Mouse (Mus musculus) left cerebral cortex, adult 11 months (tissue): Measurements from ENCODE around the gene Ifnlr1.
"Not testable (repeated sequence)": the region's sequence is repeated elsewhere in the genome, so short reads cannot be mapped to it uniquely, and the experiment has no call there.

Source experiments
- DNase-seq: peaks from one replicate; pipeline ENCODE4 v3.0.0; 2022; ENCODE audit warnings: low spot score

Gene Ifnlr1

GRCm38 (mm10) chr4:135685906-135686567, at the start of gene Ifnlr1:
Gene Ifnlr1, plus strand, starts transcription at chr4:135686287.
- peak; percentile 7 for DNase-seq

DNA sequence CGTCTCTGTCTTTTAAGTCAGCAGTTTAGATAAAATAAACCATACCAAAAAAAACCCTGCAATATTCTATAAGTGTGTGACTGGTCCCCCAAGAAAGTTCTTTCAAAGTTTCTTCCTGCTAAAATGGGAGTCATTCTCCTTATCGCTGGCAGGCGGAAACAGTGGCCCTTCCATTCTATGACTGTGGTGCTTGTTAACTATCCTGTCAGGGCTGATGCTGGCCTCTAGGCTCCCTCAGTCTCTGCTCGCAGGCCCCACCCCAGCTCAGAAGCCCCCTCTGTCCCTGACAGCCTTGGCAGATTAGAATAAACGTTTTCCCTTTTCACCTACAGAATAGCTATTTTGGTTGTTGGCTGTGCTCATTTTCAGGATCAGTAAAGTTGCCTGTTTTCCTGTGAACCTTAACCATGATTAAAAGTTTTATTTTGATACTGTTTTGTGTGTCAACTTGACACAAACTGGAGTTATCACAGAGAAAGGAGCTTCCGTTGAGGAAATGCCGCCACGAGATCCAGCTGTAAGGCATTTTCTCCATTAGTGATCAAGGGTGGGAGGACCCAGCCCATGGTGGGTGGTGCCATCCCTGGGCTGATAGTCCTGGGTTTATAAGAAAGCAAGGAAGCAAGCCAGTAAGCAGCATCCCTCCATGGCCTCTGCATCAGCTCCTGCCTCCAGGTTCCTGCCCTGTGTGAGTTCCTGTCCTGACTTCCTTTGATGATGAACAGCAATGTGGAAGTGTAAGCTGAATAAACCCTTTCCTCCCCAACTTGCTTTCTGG, 44.6 kb upstream of the Ifnlr1 start:
- DNase-seq, result not testable (repeated sequence)

GRCm38 (mm10) chr4:135645022-135645637, 41.0 kb upstream of the Ifnlr1 start:
- DNase-seq, result no peak

- no peak for DNase-seq
These were observed 33.0 kb upstream of the Ifnlr1 start for GRCm38 (mm10) chr4:135652966-135653607.

DNA sequence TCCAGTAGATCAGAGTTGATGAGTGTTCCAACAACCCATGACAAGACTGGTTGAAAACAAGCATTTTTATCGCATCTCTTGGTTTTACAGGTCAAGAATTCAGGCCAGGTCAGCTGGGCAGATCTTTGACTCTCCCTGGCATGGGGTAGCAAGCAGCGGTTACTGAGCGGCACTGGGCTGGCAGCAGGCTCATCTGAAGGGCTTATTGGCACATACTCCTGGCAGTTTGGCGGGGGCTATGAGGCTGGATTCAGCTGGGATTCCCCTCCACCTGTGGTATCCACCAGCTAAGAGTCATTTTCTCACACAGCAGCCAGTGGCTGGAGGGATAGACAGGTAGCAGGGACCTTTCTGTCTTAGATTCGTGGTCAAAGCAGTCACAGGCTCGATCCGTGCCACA, 32.1 kb upstream of the Ifnlr1 start:
- no peak for DNase-seq

- no peak for DNase-seq
These were observed 30.6 kb upstream of the Ifnlr1 start for GRCm38 (mm10) chr4:135655499-135655898.

- DNase-seq, result no peak
These were observed 29.9 kb upstream of the Ifnlr1 start for GRCm38 (mm10) chr4:135656094-135656589.

GRCm38 (mm10) chr4:135658484-135658883, 27.6 kb upstream of the Ifnlr1 start:
- DNase-seq, result no peak

DNA sequence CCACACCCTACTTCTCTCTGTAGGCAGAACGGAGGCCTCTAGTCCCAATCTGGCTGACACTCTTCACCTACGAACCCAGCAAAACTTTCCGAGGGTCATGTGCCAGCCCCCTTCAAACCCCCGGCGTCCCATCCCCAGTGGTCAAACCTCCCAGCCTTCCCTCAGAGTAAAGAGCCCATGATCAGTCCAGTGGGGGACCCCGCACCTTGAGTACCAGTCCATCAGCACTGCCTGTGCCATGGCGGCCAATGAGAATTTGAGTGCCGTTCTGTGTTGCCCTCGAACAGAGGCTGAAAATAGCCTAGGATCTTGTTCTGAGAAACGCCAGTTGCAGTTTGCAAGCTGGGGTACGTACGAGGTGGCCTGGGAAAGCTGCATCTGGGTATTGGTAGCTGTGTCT, 27.2 kb upstream of the Ifnlr1 start:
- DNase-seq, result no peak

DNA sequence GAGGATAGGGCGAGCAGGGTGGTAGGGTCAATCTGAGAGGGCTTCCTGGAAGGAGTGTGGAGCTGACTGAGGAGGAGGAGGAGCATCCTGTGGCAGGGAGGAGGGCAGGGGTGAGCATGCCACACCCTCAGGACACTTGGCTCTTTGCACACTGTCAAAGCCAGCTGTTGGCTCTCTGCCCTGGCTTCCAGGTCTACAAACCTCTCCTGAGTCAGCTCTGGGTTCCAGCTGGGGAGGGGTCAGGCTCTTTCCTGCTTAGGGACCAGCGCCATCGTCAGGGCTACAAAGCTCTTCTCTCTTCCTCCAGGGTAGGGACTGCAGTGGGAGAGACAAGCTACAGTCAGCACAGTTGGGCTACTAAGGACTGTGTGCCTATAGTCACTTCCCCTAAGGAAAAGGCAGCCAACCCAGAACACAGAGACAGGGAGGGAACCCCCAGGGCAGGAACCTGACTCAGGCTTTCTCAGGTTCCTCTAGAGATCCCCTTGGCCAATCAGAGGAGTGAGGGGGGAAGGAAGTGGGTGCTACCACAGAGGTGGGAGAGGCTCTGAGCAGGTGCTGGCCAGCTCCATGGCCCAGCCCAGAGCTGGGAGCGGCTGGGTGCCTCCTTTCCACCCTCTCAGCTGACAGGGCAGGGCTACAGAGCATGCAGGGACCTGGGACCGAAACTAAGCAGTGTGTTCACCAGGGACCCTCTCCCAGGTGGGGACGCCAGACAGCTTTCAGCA, 24.8 kb upstream of the Ifnlr1 start:
- DNase-seq, result no peak

GRCm38 (mm10) chr4:135661994-135662393, 24.1 kb upstream of the Ifnlr1 start:
- no peak for DNase-seq

DNA sequence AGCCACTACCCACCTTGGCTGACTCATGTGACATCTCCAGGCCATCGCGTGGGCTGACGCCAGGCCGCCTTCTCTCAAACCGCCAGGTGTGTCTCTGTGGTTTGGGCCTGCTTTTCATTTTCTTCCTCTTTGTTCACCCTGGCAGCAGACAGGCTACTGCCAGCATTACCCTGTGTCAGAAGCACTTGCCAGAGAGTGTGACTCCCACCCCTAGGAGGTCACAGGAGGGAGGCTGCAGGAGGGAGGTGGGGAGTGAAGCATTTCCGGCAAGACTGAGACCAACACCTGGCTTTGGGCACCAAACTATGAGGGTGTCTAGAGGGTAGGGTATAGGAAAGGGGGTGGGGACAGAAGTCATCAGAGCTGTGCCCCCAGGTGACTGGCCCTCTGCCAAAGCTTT, 21.4 kb upstream of the Ifnlr1 start:
- DNase-seq, result no peak

DNA sequence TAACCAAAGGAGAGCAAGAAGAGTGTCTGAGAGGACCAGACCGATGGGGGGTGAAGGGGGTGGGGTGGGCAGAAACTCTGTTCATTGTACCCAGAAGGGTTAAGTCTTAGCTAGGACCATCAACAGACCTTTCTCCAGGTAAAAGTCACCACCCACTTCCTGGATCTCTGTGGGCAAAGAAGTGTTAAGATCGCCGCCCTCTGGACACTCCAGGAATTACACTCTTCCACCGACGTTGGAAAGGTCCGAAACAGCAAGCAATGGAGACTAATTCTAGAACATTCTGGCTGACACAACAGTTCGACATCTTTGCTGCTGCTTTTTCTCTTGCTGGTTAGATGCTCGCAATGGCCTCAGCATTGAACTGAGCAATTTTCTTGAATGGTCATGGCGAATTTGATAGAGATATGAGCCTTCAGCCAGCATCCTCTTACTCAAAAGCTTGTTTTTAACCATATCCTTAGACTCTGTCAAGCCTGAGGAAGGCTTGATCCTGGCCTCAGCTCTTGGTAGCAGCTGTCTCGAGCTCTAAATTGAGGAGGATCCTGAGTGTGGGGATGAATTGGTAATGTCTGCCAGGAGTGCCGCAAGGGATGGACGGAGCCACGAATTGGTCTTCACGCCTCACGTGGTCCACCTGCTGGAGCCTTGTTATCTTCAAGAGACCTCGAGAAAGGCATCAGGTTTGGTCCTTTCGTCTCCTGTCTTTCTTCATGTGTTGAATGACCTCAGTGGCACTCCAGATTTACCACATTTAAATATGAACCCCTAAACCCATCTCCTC, 19.7 kb upstream of the Ifnlr1 start:
- DNase-seq, result no peak

- DNase-seq, result peak; percentile 39
These were observed 18.7 kb upstream of the Ifnlr1 start for GRCm38 (mm10) chr4:135667266-135667844.

GRCm38 (mm10) chr4:135673507-135673906, 12.6 kb upstream of the Ifnlr1 start:
- no peak for DNase-seq

- no peak for DNase-seq
These were observed 11.1 kb upstream of the Ifnlr1 start for GRCm38 (mm10) chr4:135674993-135675392.

- DNase-seq, result no peak
These were observed 9.6 kb upstream of the Ifnlr1 start for GRCm38 (mm10) chr4:135676476-135676875.

GRCm38 (mm10) chr4:135679316-135679715, 6.8 kb upstream of the Ifnlr1 start:
- DNase-seq, result no peak

DNA sequence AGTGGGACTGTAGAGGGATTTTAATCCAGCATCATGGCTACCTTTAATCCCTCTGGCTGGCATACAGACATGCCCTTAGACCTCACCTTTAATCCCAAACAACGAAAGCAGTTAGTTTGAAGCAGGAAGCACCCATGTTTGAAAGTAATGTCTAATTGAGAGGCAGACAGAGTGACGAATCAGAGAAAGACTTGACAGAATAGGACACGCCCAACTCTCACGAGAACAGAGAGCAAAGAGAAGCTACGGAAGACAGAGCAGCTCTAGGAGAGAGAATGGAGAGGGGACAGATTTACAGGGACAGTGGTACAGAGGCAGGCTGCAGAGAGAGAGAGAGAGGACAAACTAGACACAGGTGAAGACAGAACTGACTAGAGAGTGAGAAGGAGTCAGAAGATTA, 4.3 kb upstream of the Ifnlr1 start:
- DNase-seq, result no peak

- DNase-seq, result no peak
These were observed 2.5 kb upstream of the Ifnlr1 start for GRCm38 (mm10) chr4:135683553-135683952.

DNA sequence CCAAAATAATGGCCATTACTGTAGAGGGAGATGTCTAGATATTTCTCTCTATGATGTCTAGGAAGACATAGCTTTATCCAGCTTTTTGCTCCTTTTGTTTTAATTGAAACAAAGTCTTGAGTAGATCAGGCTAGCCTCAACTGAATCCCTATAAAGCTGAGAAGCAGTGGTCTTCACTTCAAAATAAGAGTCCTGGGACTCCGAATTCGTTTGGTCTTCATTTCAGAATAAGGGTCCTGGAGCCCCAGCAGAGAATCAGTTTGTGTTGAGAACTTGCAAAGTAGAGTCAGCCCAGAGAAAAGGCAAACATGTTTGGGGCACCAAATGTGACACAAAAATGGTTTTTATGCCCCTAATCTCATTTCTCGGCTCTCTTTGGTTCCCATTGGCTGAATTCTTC, 1.4 kb upstream of the Ifnlr1 start:
- DNase-seq, result no peak
